Mouse (Mus musculus): ENCODE results near the gene S1pr5.
"Not testable (repeated sequence)": the region's sequence is repeated elsewhere in the genome, so short reads cannot be mapped to it uniquely, and the experiment has no call there.

The S1pr5 gene

DNA sequence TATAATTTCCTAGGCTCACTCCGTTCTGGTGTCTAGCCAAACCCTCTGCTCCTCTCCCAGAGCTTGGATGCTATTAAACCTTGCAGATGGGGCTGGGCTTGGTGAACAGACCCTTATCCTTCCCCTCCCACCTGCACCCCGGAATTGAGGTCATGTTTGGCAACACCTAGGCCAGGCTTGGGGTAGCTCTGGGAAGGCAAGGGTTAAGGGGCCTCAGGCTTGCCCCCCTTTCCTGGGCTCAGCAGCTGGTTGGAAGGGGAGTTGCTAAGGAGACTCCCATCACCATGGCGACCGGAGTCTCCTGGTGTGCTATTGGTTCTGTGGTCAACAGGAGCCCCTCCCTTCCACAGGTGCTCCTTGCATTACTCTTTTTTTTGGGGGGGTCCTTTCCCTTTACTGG is 50.3 kb downstream of the S1pr5 start:
- peak; percentile 65 for DNase-seq

DNA sequence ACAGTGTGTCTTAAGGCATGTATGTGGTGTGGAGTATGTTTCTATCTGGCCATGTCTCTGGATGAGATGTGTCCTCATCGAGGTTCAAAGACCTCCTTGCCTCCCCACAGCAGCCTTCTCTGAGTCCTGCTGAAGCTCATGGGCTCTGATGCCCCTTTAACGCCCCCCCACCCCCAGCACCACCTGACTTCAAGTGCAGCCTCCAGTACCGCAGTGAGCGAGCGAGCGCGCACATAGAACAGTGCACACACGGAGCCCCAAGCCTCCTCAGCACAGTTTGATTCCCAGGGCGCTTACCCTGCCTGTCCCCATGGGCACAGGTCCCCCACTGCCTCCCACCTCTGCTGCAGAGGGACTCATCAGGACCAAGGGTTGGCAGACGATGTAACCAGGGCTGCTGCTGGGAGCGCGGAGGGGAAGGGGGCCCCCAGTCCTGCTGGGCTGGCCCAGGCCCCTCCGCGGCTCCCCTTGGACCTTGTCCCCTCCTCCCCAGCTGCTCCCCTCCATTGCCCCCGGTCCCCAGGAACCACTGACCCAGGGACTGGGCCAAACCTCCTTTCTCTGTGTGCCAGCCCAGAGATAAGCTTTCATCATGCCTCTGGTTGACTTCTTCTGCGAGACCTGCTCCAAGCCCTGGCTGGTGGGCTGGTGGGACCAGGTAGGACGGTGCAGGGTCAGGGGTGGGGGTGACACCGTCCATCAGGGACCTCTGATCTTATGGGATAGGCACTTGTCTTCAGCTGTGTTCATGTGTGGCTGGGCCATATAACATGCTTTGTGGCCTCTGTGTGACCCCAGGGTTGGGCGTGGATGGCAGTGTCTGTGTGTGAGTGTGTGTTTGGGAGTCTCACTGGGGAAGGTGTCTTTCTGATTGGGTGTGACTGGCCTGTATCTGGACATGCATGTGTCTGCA is 51.5 kb downstream of the S1pr5 start:
- DNase-seq: peak; percentile 74

DNA sequence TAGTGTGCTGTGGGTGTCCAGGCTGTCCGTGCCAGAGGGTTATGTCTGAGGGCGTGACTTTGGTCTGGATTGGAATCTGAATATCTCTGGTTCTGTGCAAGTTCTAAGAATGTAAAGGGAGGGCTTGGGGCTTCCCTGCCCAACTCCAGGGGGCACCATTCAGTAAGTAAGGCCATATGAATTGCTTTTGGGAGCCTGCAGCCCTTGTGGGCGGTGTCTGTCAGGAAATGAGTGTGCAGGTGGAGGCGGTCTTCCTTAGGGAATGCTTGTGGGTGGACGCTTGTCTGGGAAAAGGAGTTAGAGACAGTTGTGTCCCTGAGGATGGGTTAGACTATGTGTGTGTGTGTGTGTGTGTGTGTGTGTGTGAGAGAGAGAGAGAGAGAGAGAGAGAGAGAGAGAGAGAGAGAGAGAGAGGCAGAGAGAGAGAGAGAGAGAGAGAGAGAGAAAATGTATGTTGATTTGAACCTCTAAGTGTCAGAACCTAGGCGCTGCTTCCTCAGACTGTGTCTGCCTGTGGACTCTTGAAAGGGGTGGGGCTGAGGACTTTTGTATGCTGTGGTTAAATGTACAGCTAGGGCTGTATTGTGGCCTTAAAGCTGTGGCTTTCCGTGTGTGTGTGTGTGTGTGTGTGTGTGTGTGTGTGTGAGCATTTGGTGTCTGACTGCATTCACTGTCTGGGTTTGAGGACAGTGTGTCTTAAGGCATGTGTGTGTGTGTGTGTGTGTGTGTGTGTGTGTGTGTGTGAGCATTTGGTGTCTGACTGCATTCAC is 52.3 kb downstream of the S1pr5 start:
- not testable (repeated sequence) for DNase-seq

DNA sequence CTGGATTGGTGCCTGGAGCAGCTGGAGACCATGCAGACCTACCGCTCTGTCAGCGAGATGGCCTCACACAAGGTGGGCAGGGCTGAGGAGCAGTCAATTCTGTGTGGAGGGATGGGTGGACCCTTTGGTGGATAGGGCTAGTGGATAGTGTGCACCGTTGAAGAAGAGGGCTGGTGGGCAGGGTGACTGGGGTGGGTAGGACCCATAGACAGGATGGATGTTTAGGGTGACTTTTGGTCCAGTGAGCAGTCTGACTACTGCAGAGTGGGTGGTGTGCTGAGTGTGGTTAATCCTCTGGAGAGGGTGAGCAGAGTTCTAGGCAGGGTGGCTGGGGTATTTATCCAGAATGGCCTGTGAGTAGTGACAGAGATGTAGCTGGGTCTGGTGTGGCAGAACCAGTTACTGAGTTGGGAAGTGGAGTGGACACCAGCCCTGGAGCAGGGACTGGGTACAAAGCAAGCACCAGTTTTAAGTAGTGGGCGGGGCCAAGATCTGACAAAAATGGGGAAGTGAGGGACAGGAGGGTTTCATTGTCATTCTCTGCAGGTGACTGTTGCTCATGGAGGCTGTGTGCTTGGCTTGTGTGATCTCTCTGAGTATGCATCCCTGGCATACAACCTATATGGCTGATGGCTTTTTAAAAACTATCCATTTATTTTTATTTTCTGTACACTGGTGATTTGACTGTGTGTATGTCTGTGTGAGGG is 53.3 kb downstream of the S1pr5 start:
- DNase-seq: no peak

DNA sequence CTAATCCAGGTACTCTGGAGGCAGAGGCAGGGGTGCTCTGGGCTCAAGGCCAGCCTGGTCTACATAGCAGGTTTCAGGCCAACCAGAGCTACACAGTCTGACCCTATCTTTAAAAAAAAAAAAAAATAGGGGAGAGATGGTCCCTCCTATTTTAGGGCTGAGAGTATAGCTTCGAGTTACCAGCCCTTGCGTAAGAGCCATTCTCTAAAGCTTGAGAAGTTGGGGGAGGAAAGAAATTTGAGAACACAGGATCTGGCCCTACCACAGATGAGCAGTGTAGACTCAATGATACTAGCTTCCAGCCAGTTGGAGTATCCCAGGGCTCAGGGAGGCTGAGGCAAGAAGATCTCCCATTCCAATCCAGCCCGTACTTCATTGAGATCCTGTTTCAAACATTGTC is 54.5 kb downstream of the S1pr5 start:
- no peak for DNase-seq
